Mouse (Mus musculus) midbrain, embryonic 10.5 days (tissue): Measurements from ENCODE around the gene Kcnq1. TPM values are rescaled to one million over a fixed set of nuclear protein-coding genes. Genes with fewer than 3 reads are reported as not detected.
A peak's percentile ranks its signal among the peaks of the same experiment; 100 is the strongest.

Experiments
- DNase-seq: peaks from one replicate; pipeline ENCODE4 v3.0.0-alpha.2; 2017; ENCODE audit warnings: low spot score
- H3K27ac ChIP-seq: fragments of 300-500 bp; sonication (generic); replicated peaks from 2 replicates; pipeline ENCODE4 v1.5.1; 2016; ENCODE audit warnings: mild to moderate bottlenecking
- H3K27me3 ChIP-seq: fragments of 300-500 bp; sonication (generic); 2 replicates; pipeline ENCODE4 v1.6.1; 2016; ENCODE audit warnings: low read depth, mild to moderate bottlenecking; ENCODE audit not compliant: poor library complexity, severe bottlenecking
- H3K36me3 ChIP-seq: fragments of 300-500 bp; sonication (generic); 2 replicates; pipeline ENCODE4 v1.6.1; 2016; ENCODE audit warnings: mild to moderate bottlenecking, moderate library complexity
- H3K4me1 ChIP-seq: fragments of 300-500 bp; sonication (generic); 2 replicates; pipeline ENCODE4 v1.6.1; 2016
- H3K4me3 ChIP-seq: fragments of 300-500 bp; sonication (generic); 2 replicates; pipeline ENCODE4 v1.5.1; 2016; ENCODE audit warnings: mild to moderate bottlenecking, moderate library complexity
- H3K9me3 ChIP-seq: fragments of 300-500 bp; sonication (generic); replicated peaks from 2 replicates; pipeline ENCODE4 v1.6.1; 2016; ENCODE audit warnings: mild to moderate bottlenecking
- WGBS: fragments of 180-500 bp; shearing (Covaris S2); methylation state at CpG from one replicate; pipeline ENCODE4 v1.1.7; 2016; 5-methylcytosine and 5-hydroxymethylcytosine counted together
- polyA plus RNA-seq: library from polyadenylated mRNA; unstranded; fragments of >200 nt; fragmentation: Nextera tagmentation; extraction: Ambion mirVana; gene quantifications from 2 replicates; pipeline ENCODE4 v1.2.1, GENCODE M21; 2016

Gene Kcnq1
- polyA plus RNA-seq, 1 experiment from 2014 or later = 0.69 TPM

GRCm38 (mm10) chr7:143415070-143415469 lies 308.9 kb downstream of the Kcnq1 start:
- Histone ChIP-seq H3K4me1 (peaks cover 29% of the 10 kb centered on the region), H3K4me3 (no peak overlapping the region), H3K27ac (peak overlapping the region; percentile 42), H3K27me3 (peaks cover 11% of the 10 kb centered on the region), H3K36me3 (no peaks in the 10 kb centered on the region), H3K9me3 (no peaks in the 10 kb centered on the region)
- WGBS = 66% methylated on average over 4 of the region's 4 CpGs
- no peak for DNase-seq

DNA sequence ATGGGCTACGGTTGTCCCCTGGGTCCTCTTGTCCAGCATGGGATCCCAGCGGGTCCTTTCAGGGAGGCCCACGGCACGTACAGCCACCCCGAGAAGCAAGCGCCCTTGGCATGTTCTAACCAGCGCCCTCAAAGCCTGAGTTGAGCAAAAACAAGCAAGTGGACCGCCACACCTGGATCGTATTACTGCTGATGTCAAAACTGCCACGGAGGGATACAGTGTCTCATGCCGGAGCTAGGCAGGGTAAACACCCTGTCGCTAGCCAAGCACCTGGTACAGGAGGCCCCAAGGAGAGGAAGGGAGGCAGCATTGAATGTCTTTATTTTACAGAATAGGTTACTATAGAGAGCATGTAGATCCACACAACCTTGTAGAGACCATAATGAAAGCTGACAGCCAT lies 310.2 kb downstream of the Kcnq1 start:
- WGBS = 85% methylated on average over 12 of the region's 12 CpGs
- H3K27me3 ChIP-seq = peaks cover 19% of the 10 kb centered on the region

DNA sequence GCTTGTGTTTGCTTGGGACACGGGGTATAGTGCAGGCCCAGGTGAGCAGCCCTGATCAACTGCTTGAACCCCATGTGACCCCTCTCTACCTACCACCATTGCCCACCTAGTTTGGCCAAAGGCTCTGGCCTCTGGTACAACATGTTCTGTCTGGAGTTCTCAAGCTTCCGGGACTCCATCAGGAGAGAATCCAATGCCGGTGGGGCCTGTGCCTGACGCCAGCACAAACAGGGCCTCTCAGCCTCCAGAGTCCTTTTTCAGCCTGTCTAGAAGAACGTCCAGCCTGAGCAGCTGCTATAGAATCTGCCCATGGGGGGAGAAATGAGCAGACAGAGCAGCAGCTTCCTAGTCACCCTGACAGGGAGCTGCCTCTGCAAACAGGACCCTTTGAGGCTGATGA lies 311.7 kb downstream of the Kcnq1 start:
- no peak for DNase-seq
- Histone ChIP-seq H3K4me1 (peaks cover 29% of the 10 kb centered on the region), H3K9me3 (no peaks in the 10 kb centered on the region), H3K4me3 (no peak overlapping the region), H3K36me3 (no peaks in the 10 kb centered on the region), H3K27ac (peak overlapping the region; percentile 72), H3K27me3 (peaks cover 30% of the 10 kb centered on the region)
- 73% methylated on average over 5 of the region's 5 CpGs for WGBS

More for the DNA sequence above, 310.2 kb downstream of the Kcnq1 start:
- Histone ChIP-seq H3K36me3 (no peaks in the 10 kb centered on the region), H3K9me3 (no peaks in the 10 kb centered on the region), H3K4me3 (no peak overlapping the region), H3K4me1 (peaks cover 29% of the 10 kb centered on the region), H3K27ac (0 out of 2 replicates have a peak overlapping the region, but pooled peaks have one; percentile 13)
- no peak for DNase-seq

DNA sequence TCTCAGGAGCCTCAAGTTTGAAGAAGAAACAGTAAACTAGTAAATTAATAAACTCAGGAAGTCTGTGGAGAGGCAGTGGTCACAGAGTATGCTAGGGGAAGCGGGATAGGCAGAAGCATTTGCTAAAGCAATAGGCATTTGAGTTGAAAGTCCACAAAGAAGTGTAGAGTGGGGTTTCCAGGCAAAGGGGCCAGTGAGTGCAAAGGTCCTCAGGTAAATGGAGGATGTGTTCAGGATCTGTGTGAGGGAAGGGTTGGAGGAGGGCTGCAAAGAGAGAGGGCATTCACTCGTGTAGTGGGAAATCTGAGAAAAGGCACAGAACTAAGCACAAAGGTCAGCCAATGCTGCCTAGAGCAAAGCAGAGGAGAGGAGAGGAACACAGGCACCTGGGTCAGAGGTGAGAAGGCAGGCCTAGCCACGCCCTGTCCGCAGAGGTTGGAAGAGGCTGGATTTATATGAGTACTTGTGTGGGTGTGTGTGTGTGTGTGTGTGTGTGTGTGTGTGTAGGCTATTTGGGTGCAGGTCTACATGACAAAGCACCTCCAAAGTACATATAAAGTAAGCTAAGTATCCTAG lies 313.5 kb downstream of the Kcnq1 start:
- 83% methylated on average over 4 of the region's 4 CpGs for WGBS
- no peak overlapping the region for H3K27ac ChIP-seq
- H3K36me3 ChIP-seq = no peaks in the 10 kb centered on the region
- H3K4me3 ChIP-seq = no peak overlapping the region
- no peak for DNase-seq
- H3K27me3 ChIP-seq = peaks cover 47% of the 10 kb centered on the region
- peaks cover 34% of the 10 kb centered on the region for H3K4me1 ChIP-seq
- no peaks in the 10 kb centered on the region for H3K9me3 ChIP-seq

DNA sequence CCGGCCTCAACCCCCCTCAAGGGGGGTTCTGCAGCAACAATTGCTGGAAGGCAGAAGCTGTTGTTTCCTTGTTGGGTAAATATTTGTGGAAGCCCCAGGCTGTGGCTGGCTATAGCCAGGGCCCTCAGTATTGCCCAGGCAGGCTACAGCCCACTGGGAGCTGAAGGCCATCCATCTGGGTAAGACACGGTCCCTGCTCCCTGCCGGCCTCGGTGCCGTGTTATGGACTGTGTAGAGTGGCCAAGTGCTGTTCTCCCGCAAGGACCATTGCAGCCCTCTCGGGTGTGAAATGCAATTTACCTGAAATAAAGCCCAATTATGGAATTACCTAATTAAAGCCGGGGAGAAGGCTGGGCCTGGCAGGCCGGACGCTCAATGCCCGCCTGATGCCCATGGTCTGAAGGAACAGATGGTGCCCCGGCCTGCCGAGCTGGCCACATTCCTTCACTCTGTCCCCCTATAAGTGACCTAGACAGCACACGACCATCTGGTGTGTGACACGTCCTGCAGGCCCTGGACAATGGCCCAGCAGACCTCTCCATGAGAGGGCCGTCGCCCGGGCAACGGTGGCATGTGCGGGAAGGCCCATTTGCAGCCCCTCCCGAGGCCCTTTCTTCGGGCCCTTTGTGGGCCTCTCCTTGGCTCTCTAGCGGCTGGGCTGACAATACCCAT lies 322.1 kb downstream of the Kcnq1 start:
- DNase-seq = peak; percentile 91
- Histone ChIP-seq H3K4me3 (peak overlapping the region; percentile 34), H3K27ac (peak overlapping the region; percentile 89), H3K27me3 (peaks cover 90% of the 10 kb centered on the region), H3K36me3 (no peaks in the 10 kb centered on the region), H3K4me1 (peaks cover 57% of the 10 kb centered on the region), H3K9me3 (no peaks in the 10 kb centered on the region)
- 40% methylated on average over 23 of the region's 23 CpGs for WGBS

GRCm38 (mm10) chr7:143428814-143429499 lies 322.8 kb downstream of the Kcnq1 start:
- Histone ChIP-seq H3K4me1 (peaks cover 63% of the 10 kb centered on the region), H3K36me3 (no peaks in the 10 kb centered on the region), H3K9me3 (no peaks in the 10 kb centered on the region), H3K27ac (peak overlapping the region; percentile 89), H3K4me3 (peak overlapping the region; percentile 34), H3K27me3 (peaks cover 90% of the 10 kb centered on the region)
- 30% methylated on average over 2 of the region's 2 CpGs for WGBS
- peak; percentile 50 for DNase-seq

DNA sequence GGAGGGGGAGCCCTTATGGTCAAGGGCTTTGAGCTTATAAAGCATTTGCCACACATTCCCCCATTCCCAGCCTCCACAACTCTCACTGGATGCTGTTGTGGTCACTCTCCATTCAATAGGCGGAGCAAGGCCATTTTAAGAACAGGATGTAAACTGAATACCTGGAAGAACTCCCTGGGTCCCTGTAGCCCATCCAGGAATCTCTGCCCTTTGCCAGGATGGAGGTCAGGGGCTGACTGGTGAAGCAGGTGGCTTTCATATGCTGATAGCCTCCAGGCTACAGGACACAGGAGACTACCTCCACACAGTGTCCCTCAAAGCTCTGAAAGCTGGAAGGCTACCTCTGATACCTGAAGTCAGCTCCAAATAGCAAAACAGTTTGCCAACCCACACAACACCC lies 326.5 kb downstream of the Kcnq1 start:
- no peaks in the 10 kb centered on the region for H3K9me3 ChIP-seq
- H3K4me1 ChIP-seq = peaks cover 64% of the 10 kb centered on the region
- H3K36me3 ChIP-seq = no peaks in the 10 kb centered on the region
- H3K27me3 ChIP-seq = peaks cover 90% of the 10 kb centered on the region
- H3K4me3 ChIP-seq = no peak overlapping the region
- peak overlapping the region; percentile 9; the same call in 1 of the 2 replicates for H3K27ac ChIP-seq
- no peak for DNase-seq
- 71% methylated on average over 1 of the region's 1 CpGs for WGBS

GRCm38 (mm10) chr7:143433331-143433730 lies 327.2 kb downstream of the Kcnq1 start:
- 73% methylated on average over 7 of the region's 7 CpGs for WGBS
- Histone ChIP-seq H3K27me3 (peaks cover 90% of the 10 kb centered on the region), H3K36me3 (no peaks in the 10 kb centered on the region), H3K4me1 (peaks cover 64% of the 10 kb centered on the region), H3K27ac (peak overlapping the region; percentile 9), H3K9me3 (no peaks in the 10 kb centered on the region), H3K4me3 (no peak overlapping the region)
- no peak for DNase-seq

GRCm38 (mm10) chr7:143437231-143437893 lies 331.2 kb downstream of the Kcnq1 start:
- no peak for DNase-seq
- WGBS = 12% methylated on average over 18 of the region's 18 CpGs
- Histone ChIP-seq H3K9me3 (no peaks in the 10 kb centered on the region), H3K27me3 (peaks cover 97% of the 10 kb centered on the region), H3K27ac (peak overlapping the region; percentile 96), H3K4me1 (peaks cover 63% of the 10 kb centered on the region), H3K36me3 (no peaks in the 10 kb centered on the region), H3K4me3 (peak overlapping the region; percentile 61)

- 2% methylated on average over 61 of the region's 63 CpGs for WGBS
- H3K27ac ChIP-seq = peak overlapping the region; percentile 96
- peak overlapping the region; percentile 61 for H3K4me3 ChIP-seq
Observed at GRCm38 (mm10) chr7:143437894-143438581, 331.9 kb downstream of the Kcnq1 start.

GRCm38 (mm10) chr7:143438965-143439364 lies 332.8 kb downstream of the Kcnq1 start:
- WGBS = 71% methylated on average over 1 of the region's 1 CpGs
- Histone ChIP-seq H3K4me1 (peaks cover 65% of the 10 kb centered on the region), H3K4me3 (peak overlapping the region; percentile 61), H3K36me3 (no peaks in the 10 kb centered on the region), H3K27ac (peak overlapping the region; percentile 96; the same call in 1 of the 2 replicates), H3K9me3 (no peaks in the 10 kb centered on the region), H3K27me3 (peaks cover 97% of the 10 kb centered on the region)
- DNase-seq = no peak

More at GRCm38 (mm10) chr7:143437894-143438581, 331.9 kb downstream of the Kcnq1 start:
- Histone ChIP-seq H3K36me3 (no peaks in the 10 kb centered on the region), H3K27me3 (peaks cover 97% of the 10 kb centered on the region), H3K4me1 (peaks cover 64% of the 10 kb centered on the region), H3K9me3 (no peaks in the 10 kb centered on the region)
- peak; percentile 89 for DNase-seq

DNA sequence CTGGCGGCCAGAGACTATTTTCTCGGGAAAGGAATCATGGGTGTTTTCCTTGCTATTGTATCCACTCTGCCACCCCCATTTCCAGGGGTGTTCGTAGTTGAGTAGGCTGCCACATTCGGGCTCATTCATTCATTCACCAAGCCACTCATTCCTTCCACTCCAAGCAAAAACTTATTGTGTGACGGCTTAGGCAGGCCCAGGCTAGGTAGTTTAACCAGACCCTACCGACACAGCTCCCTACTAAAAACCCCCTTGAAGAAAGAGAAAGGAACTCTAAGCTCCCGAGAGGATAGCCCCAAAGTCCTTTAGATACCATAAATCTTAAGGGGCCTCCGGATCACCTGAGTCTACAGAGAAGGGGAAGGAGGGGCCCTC lies 338.4 kb downstream of the Kcnq1 start:
- H3K27ac ChIP-seq = peak overlapping the region; percentile 90

More for the DNA sequence above, 338.4 kb downstream of the Kcnq1 start:
- Histone ChIP-seq H3K27me3 (peaks cover 100% of the 10 kb centered on the region), H3K4me3 (peak overlapping the region; percentile 54), H3K9me3 (no peaks in the 10 kb centered on the region), H3K4me1 (peaks cover 70% of the 10 kb centered on the region), H3K36me3 (no peaks in the 10 kb centered on the region)
- no peak for DNase-seq
- 22% methylated on average over 8 of the region's 8 CpGs for WGBS
